Mouse (Mus musculus) inflammation-experienced regulatory T-cells, adult 16 weeks (primary cell): ENCODE measurements around the gene Katnal1. TPM values are rescaled to one million over a fixed set of nuclear protein-coding genes. Genes with fewer than 3 reads are reported as not detected.

Experiments used
- polyA plus RNA-seq: library from polyadenylated mRNA; unstranded; fragments of 100-300 nt; shearing (Covaris generic); gene quantifications from one replicate; pipeline ENCODE4 v1.2.1, GENCODE M21; 2017

Gene Katnal1
- polyA plus RNA-seq = 9.9 TPM

GRCm38 (mm10) chr5:148929116-148929449 lies at the start of gene Katnal1:
Katnal1 (minus strand) TSS chr5:148929320.

Other genes with a start within 250 kb of the Katnal1 start
- gene Gm42791, start 65.8 kb upstream of the Katnal1 start, polyA plus RNA-seq = 2.4 TPM